Mouse (Mus musculus): ENCODE measurements around the gene Arhgap22.

GRCm38 (mm10) chr14:33168750-33169149 is 45.1 kb upstream of the Arhgap22 start:
- TF ChIP-seq EP300 (IDR thresholded peaks at IDR 0.05; ENCODE audit: low read depth): no peak
- TF ChIP-seq CTCF (IDR thresholded peaks at IDR 0.05; ENCODE audit: low read depth): no peak
